Mouse (Mus musculus) heart, postnatal 0 days (tissue): ENCODE data around the gene 1700003E16Rik. TPM values are rescaled to one million over a fixed set of nuclear protein-coding genes. Genes with fewer than 3 reads are reported as not detected.
"Not testable (repeated sequence)": the region's sequence is repeated elsewhere in the genome, so short reads cannot be mapped to it uniquely, and the experiment has no call there.

ENCODE experiments used
- ATAC-seq: fragments of 200-750 bp; cut with Nextera tagmentation; 2 replicates; pipeline ENCODE4 v1.8.0; 2017; ENCODE audit warnings: low read depth, moderate number of reproducible peaks, moderate library complexity; ENCODE audit not compliant: insufficient read depth
- DNase-seq: peaks from one replicate; pipeline ENCODE4 v3.0.0-alpha.2; 2016; ENCODE audit warnings: low spot score
- H3K27ac ChIP-seq: fragments of 300-500 bp; sonication (generic); 2 replicates; pipeline ENCODE4 v1.5.1; 2014; ENCODE audit warnings: low read depth, mild to moderate bottlenecking
- H3K27me3 ChIP-seq: fragments of 300-500 bp; sonication (generic); 2 replicates; pipeline ENCODE4 v1.6.1; 2014; ENCODE audit warnings: low read length, mixed read lengths; ENCODE audit not compliant: control insufficient read depth, insufficient read depth
- H3K36me3 ChIP-seq: fragments of 300-500 bp; sonication (generic); replicated peaks from 2 replicates; pipeline ENCODE4 v1.6.1; 2014; ENCODE audit warnings: low read length, mixed read lengths; ENCODE audit not compliant: control insufficient read depth, insufficient read depth
- H3K4me1 ChIP-seq: fragments of 300-500 bp; sonication (generic); 2 replicates; pipeline ENCODE4 v1.6.1; 2014; ENCODE audit warnings: antibody characterized with exemption; ENCODE audit not compliant: control insufficient read depth, insufficient read depth
- H3K4me2 ChIP-seq: fragments of 300-500 bp; sonication (generic); 2 replicates; pipeline ENCODE4 v1.6.1; 2014; ENCODE audit warnings: low read depth, mild to moderate bottlenecking, low read length, moderate library complexity
- H3K4me3 ChIP-seq: fragments of 300-500 bp; sonication (generic); 2 replicates; pipeline ENCODE4 v1.5.1; 2014; ENCODE audit warnings: low read depth, low read length
- H3K9ac ChIP-seq: fragments of 300-500 bp; sonication (generic); replicated peaks from 2 replicates; pipeline ENCODE4 v1.6.1; 2014; ENCODE audit warnings: low read depth, low read length, mixed read lengths
- H3K9me3 ChIP-seq: fragments of 300-500 bp; sonication (generic); replicated peaks from 2 replicates; pipeline ENCODE4 v1.6.1; 2016; ENCODE audit warnings: low read length; ENCODE audit not compliant: control insufficient read depth
- CTCF ChIP-seq: IDR thresholded peaks from 2 replicates; pipeline ENCODE4 v1.5.1; 2016; ENCODE audit warnings: antibody characterized with exemption, control low read depth, low read depth
- EP300 ChIP-seq: IDR thresholded peaks from 2 replicates; pipeline ENCODE4 v1.6.1; 2016; ENCODE audit warnings: antibody characterized with exemption, low read depth
- WGBS: fragments of 180-500 bp; shearing (Covaris S2); extraction: QIAGEN DNeasy Blood & Tissue Kit; methylation state at CpG from one replicate; pipeline ENCODE4 v1.1.7; 2014; 5-methylcytosine and 5-hydroxymethylcytosine counted together
- polyA plus RNA-seq: library from polyadenylated mRNA; unstranded; fragments of >200 nt; fragmentation: Nextera tagmentation; extraction: Ambion mirVana; gene quantifications from 2 replicates; pipeline ENCODE4 v1.2.1, GENCODE M21; 2015
- total RNA-seq: library from RNA; depleted of rRNA; stranded (reverse); fragments of >200 nt; gene quantifications from 2 replicates; pipeline ENCODE4 v1.2.3, GENCODE M21; 2014; ENCODE audit warnings: low replicate concordance

1700003E16Rik gene
- total and polyA plus RNA-seq, 2 experiments from 2014 or later, result 0.20 to 2.0 TPM

DNA sequence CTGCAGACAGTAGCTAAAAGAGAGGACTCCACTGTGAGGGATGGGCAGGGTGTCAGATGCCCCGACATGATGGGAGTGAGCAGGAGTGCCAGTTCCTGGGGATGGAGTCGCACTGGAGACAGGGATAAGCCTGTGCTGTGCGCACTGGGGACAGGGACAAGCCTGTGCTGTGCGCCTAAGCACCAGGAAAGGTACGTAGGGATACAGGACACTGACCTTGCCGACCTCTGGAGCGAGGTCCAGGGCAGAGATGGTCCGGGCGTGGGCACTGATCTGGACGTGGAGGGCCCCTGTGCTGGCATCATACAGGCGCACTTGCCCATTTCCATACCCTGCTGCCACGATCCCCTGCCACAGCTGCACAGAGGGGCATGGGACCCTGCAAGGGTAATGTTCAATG is 3.2 kb upstream of the 1700003E16Rik start:
- TF ChIP-seq EP300 (no peak), CTCF (no peak)
- H3K9ac ChIP-seq, result no peak overlapping the region
- no peak for ATAC-seq
- H3K4me3 ChIP-seq, result no peak overlapping the region
- no peaks in the 10 kb centered on the region for H3K9me3 ChIP-seq
- no peak for DNase-seq
- 82% methylated on average over 12 of the region's 12 CpGs for WGBS
- 0 out of 2 replicates have a peak, but pooled peaks cover 4% of the 10 kb centered on the region for H3K4me1 ChIP-seq
- peaks cover 28% of the 10 kb centered on the region; the same call in 1 of the 2 replicates for H3K36me3 ChIP-seq
- H3K27me3 ChIP-seq, result no peaks in the 10 kb centered on the region
- H3K27ac ChIP-seq, result no peak overlapping the region
- H3K4me2 ChIP-seq, result no peak overlapping the region

GRCm38 (mm10) chr6:83153485-83153884 is 2.7 kb upstream of the 1700003E16Rik start:
- no peak overlapping the region for H3K27ac ChIP-seq
- H3K27me3 ChIP-seq, result no peaks in the 10 kb centered on the region
- 62% methylated on average over 5 of the region's 5 CpGs for WGBS
- H3K4me2 ChIP-seq, result no peak overlapping the region
- H3K4me3 ChIP-seq, result no peak overlapping the region
- no peak for TF ChIP-seq CTCF
- TF ChIP-seq EP300, result no peak
- no peak for DNase-seq
- no peak overlapping the region for H3K9ac ChIP-seq
- no peak for ATAC-seq
- H3K36me3 ChIP-seq, result peaks cover 26% of the 10 kb centered on the region; the same call in 1 of the 2 replicates
- no peaks in the 10 kb centered on the region for H3K9me3 ChIP-seq
- H3K4me1 ChIP-seq, result 0 out of 2 replicates have a peak, but pooled peaks cover 4% of the 10 kb centered on the region

- peak; percentile 11; the same call in 1 of the 2 replicates for ATAC-seq
- Histone ChIP-seq H3K9ac (no peak overlapping the region), H3K9me3 (no peaks in the 10 kb centered on the region), H3K27me3 (peaks cover 7% of the 10 kb centered on the region), H3K36me3 (0 out of 2 replicates have a peak, but pooled peaks cover 10% of the 10 kb centered on the region), H3K27ac (no peak overlapping the region), H3K4me1 (0 out of 2 replicates have a peak, but pooled peaks cover 4% of the 10 kb centered on the region), H3K4me3 (peak overlapping the region; percentile 48), H3K4me2 (peak overlapping the region; percentile 74)
- WGBS, result 10% methylated on average over 23 of the region's 23 CpGs
- DNase-seq, result no peak
- no peak for TF ChIP-seq CTCF
- TF ChIP-seq EP300, result no peak
These were observed 509 bp upstream of the 1700003E16Rik start for GRCm38 (mm10) chr6:83155552-83156238.

- H3K27ac ChIP-seq, ATAC-seq, H3K9ac ChIP-seq, H3K36me3 ChIP-seq, H3K4me3 ChIP-seq, H3K9me3 ChIP-seq, H3K4me2 ChIP-seq: not testable (repeated sequence)
- DNase-seq, result peak; percentile 63
- peak; percentile 71 for TF ChIP-seq CTCF
- Histone ChIP-seq H3K4me1 (peaks cover 16% of the 10 kb centered on the region), H3K27me3 (peaks cover 27% of the 10 kb centered on the region)
- 22% methylated on average over 3 of the region's 3 CpGs for WGBS
These were observed 3.3 kb downstream of the 1700003E16Rik start for GRCm38 (mm10) chr6:83159456-83159855.

- Histone ChIP-seq H3K4me3 (peak overlapping the region; percentile 43), H3K9ac (peak overlapping the region; percentile 22; the same call in 1 of the 2 replicates)
These were observed 5.2 kb downstream of the 1700003E16Rik start for GRCm38 (mm10) chr6:83161442-83161841.

More at GRCm38 (mm10) chr6:83161442-83161841, 5.2 kb downstream of the 1700003E16Rik start:
- WGBS, result 9% methylated on average over 19 of the region's 19 CpGs
- H3K36me3 ChIP-seq, result no peaks in the 10 kb centered on the region
- H3K27me3 ChIP-seq, result peaks cover 27% of the 10 kb centered on the region
- TF ChIP-seq CTCF (no peak), EP300 (no peak)
- DNase-seq (no peak), ATAC-seq (no peak)
- H3K9me3 ChIP-seq, result no peaks in the 10 kb centered on the region
- peaks cover 12% of the 10 kb centered on the region for H3K4me1 ChIP-seq
- peak overlapping the region; percentile 69 for H3K4me2 ChIP-seq
- no peak overlapping the region for H3K27ac ChIP-seq
